Mouse (Mus musculus) ES-Bruce4 (cell line): ENCODE measurements around the gene Pttg1.

Experiments
- CTCF ChIP-seq: IDR thresholded peaks from one replicate; pipeline ENCODE4 v1.8.1; 2011; ENCODE audit warnings: low read depth, low read length
- EP300 ChIP-seq: IDR thresholded peaks from 2 replicates; pipeline ENCODE4 v1.6.1; 2011; ENCODE audit warnings: low read depth, low read length; ENCODE audit not compliant: insufficient read depth
- POLR2A ChIP-seq: IDR thresholded peaks from one replicate; pipeline ENCODE4 v1.8.1; 2011; ENCODE audit warnings: low read length; ENCODE audit not compliant: insufficient read depth

GRCm38 (mm10) chr11:43373367-43373766, 52.7 kb downstream of the Pttg1 start:
- no peak for TF ChIP-seq POLR2A
- no peak for TF ChIP-seq CTCF
- TF ChIP-seq EP300: no peak
